Mouse (Mus musculus) MEL (cell line): ENCODE data around the gene Kl. TPM values are rescaled to one million over a fixed set of nuclear protein-coding genes. Genes with fewer than 3 reads are reported as not detected.
A peak's percentile ranks its signal among the peaks of the same experiment; 100 is the strongest.

Source experiments
- DNase-seq: peaks from one replicate; pipeline ENCODE4 v3.0.0; 2011; ENCODE audit warnings: low read depth, low spot score
- H3K27ac ChIP-seq: 2 replicates; pipeline ENCODE4 v1.5.1; 2012; ENCODE audit warnings: low read depth, mild to moderate bottlenecking, control low read depth, low read length, moderate library complexity; ENCODE audit not compliant: control insufficient read depth
- H3K27me3 ChIP-seq, 2 experiments: fragments of 150-350 bp in 1 of 2; sonication (generic) in 1 of 2; 2 replicates each; pipeline ENCODE4 v1.6.1; 2012; ENCODE audit warnings: low read length in 2 of 2, mild to moderate bottlenecking in 2 of 2, improper control_type of control experiment in 1 of 2, moderate library complexity in 1 of 2; ENCODE audit not compliant: insufficient read depth in 2 of 2, control insufficient read depth in 1 of 2
- H3K36me3 ChIP-seq, 2 experiments: 2 replicates each; pipeline ENCODE4 v1.6.1; 2012 to 2014; ENCODE audit warnings: low read length in 2 of 2, improper control_type of control experiment in 1 of 2, inconsistent platforms in 1 of 2, mild to moderate bottlenecking in 1 of 2; ENCODE audit not compliant: insufficient read depth in 2 of 2, control insufficient read depth in 1 of 2
- H3K4me1 ChIP-seq, 2 experiments: fragments of 150-350 bp in 1 of 2; sonication (generic) in 1 of 2; 2 replicates each; pipeline ENCODE4 v1.6.1; 2012; ENCODE audit warnings: low read length in 2 of 2, improper control_type of control experiment in 1 of 2, mild to moderate bottlenecking in 1 of 2; ENCODE audit not compliant: insufficient read depth in 2 of 2, control insufficient read depth in 1 of 2
- H3K4me3 ChIP-seq, 2 experiments: fragments of 150-350 bp in 1 of 2; sonication (generic) in 1 of 2; 2 replicates each; pipeline ENCODE4 v1.5.1; 2012; ENCODE audit warnings: low read depth in 2 of 2, low read length in 2 of 2, mild to moderate bottlenecking in 2 of 2, moderate library complexity in 2 of 2, control low read depth in 1 of 2, improper control_type of control experiment in 1 of 2; ENCODE audit not compliant: control insufficient read depth in 1 of 2, insufficient read depth in 1 of 2
- H3K79me2 ChIP-seq: 2 replicates; pipeline ENCODE4 v1.6.1; 2012; ENCODE audit warnings: mild to moderate bottlenecking, low read length, moderate library complexity; ENCODE audit not compliant: control insufficient read depth, poor library complexity, insufficient read depth
- H3K9ac ChIP-seq: 2 replicates; pipeline ENCODE4 v1.6.1; 2012; ENCODE audit warnings: low read depth, mild to moderate bottlenecking, control low read depth, low read length, moderate library complexity; ENCODE audit not compliant: control insufficient read depth, poor library complexity, severe bottlenecking
- H3K9me3 ChIP-seq: fragments of 150-350 bp; sonication (generic); replicated peaks from 2 replicates; pipeline ENCODE4 v1.6.1; 2012; ENCODE audit warnings: mild to moderate bottlenecking, low read length, improper control_type of control experiment, moderate library complexity; ENCODE audit not compliant: insufficient read depth
- BHLHE40 ChIP-seq: IDR thresholded peaks from 2 replicates; pipeline ENCODE4 v1.6.1; 2012; ENCODE audit warnings: low read depth, mild to moderate bottlenecking, inconsistent platforms, low read length, improper control_type of control experiment, borderline replicate concordance
- CHD2 ChIP-seq: IDR thresholded peaks from 2 replicates; pipeline ENCODE4 v1.6.1; 2011; ENCODE audit warnings: low read length, improper control_type of control experiment
- CTCF ChIP-seq, 3 experiments: IDR thresholded peaks in 2 of 3; conservative IDR thresholded peaks in 1 of 3; 2 replicates each; pipeline ENCODE4 v1.5.1; 2011 to 2012; ENCODE audit warnings: low read length in 3 of 3, low read depth in 2 of 3, mild to moderate bottlenecking in 2 of 3, improper control_type of control experiment in 1 of 3, inconsistent platforms in 1 of 3, mixed read lengths in 1 of 3, moderate library complexity in 1 of 3; ENCODE audit not compliant: control insufficient read depth in 1 of 3, insufficient read depth in 1 of 3, poor library complexity in 1 of 3, severe bottlenecking in 1 of 3
- ELF1 ChIP-seq: IDR thresholded peaks from 2 replicates; pipeline ENCODE4 v1.6.1; 2014; ENCODE audit warnings: low read depth, mild to moderate bottlenecking, inconsistent platforms, low read length, improper control_type of control experiment, moderate library complexity
- HCFC1 ChIP-seq: IDR thresholded peaks from 2 replicates; pipeline ENCODE4 v1.6.1; 2012; ENCODE audit warnings: low read depth, mild to moderate bottlenecking, inconsistent platforms, low read length, improper control_type of control experiment, moderate library complexity
- JUND ChIP-seq: IDR thresholded peaks from 2 replicates; pipeline ENCODE4 v1.6.1; 2011; ENCODE audit warnings: low read depth, mild to moderate bottlenecking, improper control_type of control experiment, low read length
- KAT2A ChIP-seq: conservative IDR thresholded peaks from 2 replicates; pipeline ENCODE4 v1.6.1; 2012; ENCODE audit warnings: low read depth, low read length, improper control_type of control experiment, inconsistent platforms
- MAZ ChIP-seq: IDR thresholded peaks from 2 replicates; pipeline ENCODE4 v1.6.1; 2012; ENCODE audit warnings: low read depth, mild to moderate bottlenecking, inconsistent platforms, low read length, improper control_type of control experiment
- MYB ChIP-seq: IDR thresholded peaks from 2 replicates; pipeline ENCODE4 v1.6.1; 2011; ENCODE audit warnings: mild to moderate bottlenecking, low read depth, low read length, improper control_type of control experiment
- NRF1 ChIP-seq: IDR thresholded peaks from 2 replicates; pipeline ENCODE4 v1.6.1; 2014; ENCODE audit warnings: low read depth, mild to moderate bottlenecking, inconsistent platforms, low read length, improper control_type of control experiment, moderate library complexity; ENCODE audit not compliant: poor library complexity, insufficient read depth, severe bottlenecking
- POLR2A ChIP-seq, 2 experiments: IDR thresholded peaks; 2 replicates each; pipeline ENCODE4 v1.6.1; 2011 to 2012; ENCODE audit warnings: low read length in 2 of 2, mild to moderate bottlenecking in 2 of 2, control low read depth in 1 of 2, improper control_type of control experiment in 1 of 2, low read depth in 1 of 2, moderate library complexity in 1 of 2; ENCODE audit not compliant: control insufficient read depth in 1 of 2, insufficient read depth in 1 of 2, poor library complexity in 1 of 2
- RAD21 ChIP-seq: IDR thresholded peaks from 2 replicates; pipeline ENCODE4 v1.6.1; 2011; ENCODE audit warnings: mild to moderate bottlenecking, low read depth, low read length, improper control_type of control experiment
- RCOR1 ChIP-seq: IDR thresholded peaks from 2 replicates; pipeline ENCODE4 v1.6.1; 2012; ENCODE audit warnings: low read depth, mild to moderate bottlenecking, inconsistent platforms, low read length, improper control_type of control experiment
- SIN3A ChIP-seq: IDR thresholded peaks from 2 replicates; pipeline ENCODE4 v1.6.1; 2012; ENCODE audit warnings: low read length, improper control_type of control experiment, inconsistent platforms
- SMC3 ChIP-seq: IDR thresholded peaks from 2 replicates; pipeline ENCODE4 v1.6.1; 2011; ENCODE audit warnings: low read depth, low read length, improper control_type of control experiment
- TAL1 ChIP-seq: IDR thresholded peaks from 2 replicates; pipeline ENCODE4 v1.6.1; 2012; ENCODE audit warnings: mild to moderate bottlenecking, inconsistent platforms, low read length, moderate library complexity, mixed read lengths
- TBP ChIP-seq: IDR thresholded peaks from 2 replicates; pipeline ENCODE4 v1.8.0; 2011; ENCODE audit warnings: low read depth, low read length, improper control_type of control experiment
- ZC3H11A ChIP-seq: IDR thresholded peaks from 2 replicates; pipeline ENCODE4 v1.6.1; 2012; ENCODE audit warnings: low read depth, mild to moderate bottlenecking, inconsistent platforms, low read length, improper control_type of control experiment
- ZKSCAN1 ChIP-seq: IDR thresholded peaks from 2 replicates; pipeline ENCODE4 v1.6.1; 2012; ENCODE audit warnings: low read depth, mild to moderate bottlenecking, inconsistent platforms, low read length, improper control_type of control experiment, moderate library complexity
- polyA plus RNA-seq, 2 experiments: library from polyadenylated mRNA; stranded (reverse) in 1 of 2; unstranded in 1 of 2; fragments of >175 nt in 1 of 2; fragments of >200 nt in 1 of 2; gene quantifications; 2 replicates each; pipeline versions ENCODE4 v1.2.1 to v1.2.4; 2012; ENCODE audit warnings: low replicate concordance in 2 of 2, low read depth in 1 of 2; ENCODE audit not compliant: insufficient read length in 2 of 2, insufficient read depth in 1 of 2, missing spikeins in 1 of 2
- total RNA-seq: library from RNA; depleted of rRNA; stranded (reverse); fragments of 300-350 nt; gene quantifications from 2 replicates; pipeline ENCODE4 v1.2.3, GENCODE M21; 2012

The Kl gene
- total and polyA plus RNA-seq, 3 experiments = not detected

DNA sequence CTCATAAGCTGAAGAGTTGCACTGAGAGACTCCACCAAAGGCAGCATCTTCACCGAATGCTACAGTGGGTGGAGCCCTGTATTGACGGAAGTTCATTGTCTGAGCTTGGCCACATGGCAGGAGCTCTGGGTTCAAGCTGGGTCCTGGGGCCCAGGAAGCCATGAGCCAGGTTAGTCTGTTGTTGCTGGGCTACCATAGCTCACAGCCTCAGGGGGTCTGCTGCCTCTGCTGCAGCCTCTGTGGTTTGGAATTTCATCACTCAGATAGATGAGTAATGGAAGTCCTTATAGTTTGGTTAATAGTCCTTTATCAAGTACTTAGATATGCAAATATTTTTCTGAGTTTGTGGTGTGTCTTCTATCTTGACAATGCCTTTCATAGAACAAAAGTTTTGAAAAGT, 32.4 kb upstream of the Kl start:
- Histone ChIP-seq H3K4me3 (no peak overlapping the region), H3K27ac (no peak overlapping the region), H3K36me3 (no peaks in the 10 kb centered on the region), H3K4me1 (no peaks in the 10 kb centered on the region), H3K9ac (no peak overlapping the region), H3K9me3 (no peaks in the 10 kb centered on the region), H3K27me3 (no peaks in the 10 kb centered on the region), H3K79me2 (no peaks in the 10 kb centered on the region)
- no peak for DNase-seq
- no peak for TF ChIP-seq JUND
- TF ChIP-seq BHLHE40 = no peak

- peak; percentile 25 for DNase-seq
- H3K36me3 ChIP-seq = no peaks in the 10 kb centered on the region
- H3K27ac ChIP-seq = no peak overlapping the region
- no peaks in the 10 kb centered on the region for H3K79me2 ChIP-seq
- H3K9ac ChIP-seq = no peak overlapping the region
- H3K4me3 ChIP-seq = no peak overlapping the region
- H3K27me3 ChIP-seq = no peaks in the 10 kb centered on the region
- no peaks in the 10 kb centered on the region for H3K4me1 ChIP-seq
- TF ChIP-seq ZC3H11A (no peak), SIN3A (no peak), MYB (no peak), CHD2 (no peak), CTCF (IDR thresholded peaks at IDR 0.05 in 2 of 3, conservative IDR thresholded peaks at IDR 0.05 in 1 of 3; ENCODE audit: control insufficient read depth in 1 of 3, insufficient read depth in 1 of 3, low read depth in 2 of 3, low read length in 3 of 3, poor library complexity in 1 of 3, severe bottlenecking in 1 of 3) (peak in 1 of 3 experiments; percentile 35; a peak in 2 of 6 replicates), KAT2A (no peak), POLR2A (IDR thresholded peaks at IDR 0.05; ENCODE audit: control insufficient read depth in 1 of 2, insufficient read depth in 1 of 2, low read depth in 1 of 2, low read length in 2 of 2, poor library complexity in 1 of 2) (no peak), SMC3 (peak; percentile 49), RAD21 (peak; percentile 34), RCOR1 (no peak), ELF1 (no peak), HCFC1 (no peak)
- no peaks in the 10 kb centered on the region for H3K9me3 ChIP-seq
These were observed 23.0 kb upstream of the Kl start for GRCm38 (mm10) chr5:150929406-150929805.

GRCm38 (mm10) chr5:150932596-150932995, 19.8 kb upstream of the Kl start:
- Histone ChIP-seq H3K9me3 (no peaks in the 10 kb centered on the region), H3K27me3 (no peaks in the 10 kb centered on the region), H3K27ac (no peak overlapping the region), H3K79me2 (no peaks in the 10 kb centered on the region), H3K36me3 (no peaks in the 10 kb centered on the region), H3K4me1 (no peaks in the 10 kb centered on the region), H3K9ac (no peak overlapping the region), H3K4me3 (no peak overlapping the region)
- no peak for TF ChIP-seq CTCF (IDR thresholded peaks at IDR 0.05 in 2 of 3, conservative IDR thresholded peaks at IDR 0.05 in 1 of 3; ENCODE audit: control insufficient read depth in 1 of 3, insufficient read depth in 1 of 3, low read depth in 2 of 3, low read length in 3 of 3, poor library complexity in 1 of 3, severe bottlenecking in 1 of 3)
- no peak for TF ChIP-seq ZKSCAN1
- TF ChIP-seq JUND = no peak
- no peak for TF ChIP-seq NRF1
- TF ChIP-seq SIN3A = no peak
- TF ChIP-seq TAL1 = no peak
- TF ChIP-seq ELF1 = no peak
- no peak for TF ChIP-seq TBP
- TF ChIP-seq MAZ = no peak
- no peak for TF ChIP-seq BHLHE40
- no peak for DNase-seq
